In genomic region chr3:84220326-84220725, GRCm38 (mm10) we compare ENCODE assay signal across 8 mouse cellular contexts. TPM values are rescaled to one million over a fixed set of nuclear protein-coding genes. Genes with fewer than 3 reads are reported as not detected.
DNase-seq lines count a peak whose midpoint lies in the region; ATAC-seq lines count a peak whose summit lies in the region.

No protein-coding gene starts in this region.

- under 1% methylated on average over 9 of the region's 9 CpGs for WGBS in heart, embryonic 13.5 days
- WGBS in hindbrain, embryonic 11.5 days = 1% methylated on average over 9 of the region's 9 CpGs
- WGBS in midbrain, embryonic 15.5 days = under 1% methylated on average over 9 of the region's 9 CpGs

- ATAC-seq in heart, embryonic 13.5 days (ENCODE audit: extremely low read depth, insufficient number of reproducible peaks, low FRiP score, low TSS enrichment) = no peak
- ATAC-seq in activated CD4-positive, CD25-positive, alpha-beta regulatory T cell, adult 4 months = peak; percentile 13
- peak; percentile 57 for ATAC-seq in hindbrain, embryonic 11.5 days (ENCODE audit: low FRiP score)
- ATAC-seq in midbrain, embryonic 15.5 days (replicated peaks) = peak; percentile 35

- H3K4me1 ChIP-seq in heart, embryonic 13.5 days = peaks cover 9% of the 10 kb centered on the region
- H3K4me1 ChIP-seq in hindbrain, embryonic 11.5 days (replicated peaks; ENCODE audit: control insufficient read depth, insufficient read depth, low read length) = peaks cover 12% of the 10 kb centered on the region; the same call in 1 of the 2 replicates
- H3K4me1 ChIP-seq in midbrain, embryonic 15.5 days = peaks cover 51% of the 10 kb centered on the region

- no peaks in the 10 kb centered on the region for H3K36me3 ChIP-seq in heart, embryonic 13.5 days
- H3K36me3 ChIP-seq in hindbrain, embryonic 11.5 days (ENCODE audit: control insufficient read depth, insufficient read depth, low read length) = no peaks in the 10 kb centered on the region
- no peaks in the 10 kb centered on the region for H3K36me3 ChIP-seq in midbrain, embryonic 15.5 days (replicated peaks)

- H3K27me3 ChIP-seq in heart, embryonic 13.5 days (replicated peaks) = peaks cover 28% of the 10 kb centered on the region; the same call in 1 of the 2 replicates
- H3K27me3 ChIP-seq in hindbrain, embryonic 11.5 days (ENCODE audit: control insufficient read depth, insufficient read depth, low read length) = no peaks in the 10 kb centered on the region
- no peaks in the 10 kb centered on the region for H3K27me3 ChIP-seq in midbrain, embryonic 15.5 days (replicated peaks)

- intact Hi-C loops in heart, postnatal 25 days (cut with DNase I) = loop anchor here (5.0 kb wide), 1 partner anchor 43 kb away; no protein-coding TSS in a partner anchor

- no peak overlapping the region for H3K27ac ChIP-seq in heart, embryonic 13.5 days (replicated peaks)
- H3K27ac ChIP-seq in hindbrain, embryonic 11.5 days (ENCODE audit: low read depth, low read length) = peak overlapping the region; percentile 79
- peak overlapping the region; percentile 95 for H3K27ac ChIP-seq in midbrain, embryonic 15.5 days

- H3K9me3 ChIP-seq in heart, embryonic 13.5 days = no peaks in the 10 kb centered on the region
- H3K9me3 ChIP-seq in hindbrain, embryonic 11.5 days (ENCODE audit: control insufficient read depth, low read length) = no peaks in the 10 kb centered on the region
- no peaks in the 10 kb centered on the region for H3K9me3 ChIP-seq in midbrain, embryonic 15.5 days

- peak overlapping the region; percentile 77 for H3K4me2 ChIP-seq in heart, embryonic 13.5 days
- peak overlapping the region; percentile 59 for H3K4me2 ChIP-seq in hindbrain, embryonic 11.5 days (replicated peaks; ENCODE audit: low read depth, low read length)
- peak overlapping the region; percentile 69 for H3K4me2 ChIP-seq in midbrain, embryonic 15.5 days

- peak overlapping the region; percentile 56 for H3K4me3 ChIP-seq in heart, embryonic 13.5 days
- peak overlapping the region; percentile 45 for H3K4me3 ChIP-seq in hindbrain, embryonic 11.5 days (ENCODE audit: low read depth, low read length)
- peak overlapping the region; percentile 55 for H3K4me3 ChIP-seq in midbrain, embryonic 15.5 days

- no peak for DNase-seq in heart, postnatal 25 days (ENCODE audit: low spot score)
- no peak for DNase-seq in hindbrain, embryonic 11.5 days (ENCODE audit: low spot score)
- no peak for DNase-seq in right cerebral cortex, postnatal 36 days (ENCODE audit: low spot score in 2 of 2)
- DNase-seq in gastrocnemius, postnatal 25 days = no peak
- DNase-seq in layer of hippocampus, postnatal 14 days (ENCODE audit: low spot score in 2 of 2) = no peak

- H3K9ac ChIP-seq in heart, embryonic 13.5 days = peak overlapping the region; percentile 75
- H3K9ac ChIP-seq in hindbrain, embryonic 11.5 days (ENCODE audit: low read depth, low read length) = peak overlapping the region; percentile 57
- peak overlapping the region; percentile 63 for H3K9ac ChIP-seq in midbrain, embryonic 15.5 days

RNA-seq across cellular contexts. Expression of gene Gm6525, which starts 46.4 kb away (rescaled TPM):
- polyA plus RNA-seq in heart, embryonic 13.5 days (2015; fragmentation: Nextera tagmentation; extraction: Ambion mirVana) = 0.24 and 0.28 TPM in 2 replicates
- not detected for total RNA-seq in heart, postnatal 25 days (2021)
- polyA plus RNA-seq in activated CD4-positive, CD25-positive, alpha-beta regulatory T cell, adult 4 months (2017; shearing (Covaris generic)) = not detected
- 0.99 and 1.6 TPM in 2 replicates for polyA plus RNA-seq in hindbrain, embryonic 11.5 days (2014; fragmentation: Nextera tagmentation; extraction: Ambion mirVana)
- 2.0 and 2.5 TPM in 2 replicates for polyA plus RNA-seq in midbrain, embryonic 15.5 days (2015; fragmentation: Nextera tagmentation; extraction: Ambion mirVana)
- total RNA-seq in gastrocnemius, postnatal 25 days (2021) = not detected
- total RNA-seq in layer of hippocampus, postnatal 14 days (2021) = not detected
